Mouse (Mus musculus) adrenal gland, adult 8-10 months (tissue): ENCODE results near the gene Smc5. TPM values are rescaled to one million over a fixed set of nuclear protein-coding genes. Genes with fewer than 3 reads are reported as not detected.

Source experiments
- DNase-seq: peaks from one replicate; pipeline ENCODE4 v3.0.0; 2022
- total RNA-seq, 4 experiments: library from RNA; stranded (reverse); gene quantifications; 2 replicates each; pipeline ENCODE4 v1.2.4; 2022

Smc5 gene
- total RNA-seq, 4 experiments from 2014 or later, result 23.3 to 47.4 (median 32.1) TPM

- DNase-seq, result no peak
Measured at GRCm38 (mm10) chr19:23188986-23189385, 84.7 kb downstream of the Smc5 start.

GRCm38 (mm10) chr19:23187732-23188131 is 86.0 kb downstream of the Smc5 start:
- DNase-seq, result no peak

DNA sequence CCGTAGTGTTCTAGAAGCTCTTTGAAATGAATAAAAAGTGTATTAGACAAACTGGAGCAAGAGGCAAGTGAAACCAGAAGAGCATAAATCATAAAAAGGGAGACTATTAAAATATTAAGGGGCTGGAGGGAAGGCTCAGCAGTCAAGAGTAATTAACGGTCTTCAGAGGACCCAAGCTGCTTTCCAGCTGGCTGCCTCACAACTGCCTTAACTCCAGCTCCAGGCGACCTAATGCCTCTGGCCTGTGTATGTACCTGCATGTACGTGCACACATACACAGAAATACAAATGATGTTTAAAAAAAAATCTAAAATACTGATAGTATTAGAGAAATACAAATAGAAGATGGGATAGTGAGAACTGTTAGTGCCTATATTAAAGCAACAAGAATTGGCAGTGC is 89.6 kb downstream of the Smc5 start:
- no peak for DNase-seq

GRCm38 (mm10) chr19:23183493-23183892 is 90.2 kb downstream of the Smc5 start:
- no peak for DNase-seq

DNA sequence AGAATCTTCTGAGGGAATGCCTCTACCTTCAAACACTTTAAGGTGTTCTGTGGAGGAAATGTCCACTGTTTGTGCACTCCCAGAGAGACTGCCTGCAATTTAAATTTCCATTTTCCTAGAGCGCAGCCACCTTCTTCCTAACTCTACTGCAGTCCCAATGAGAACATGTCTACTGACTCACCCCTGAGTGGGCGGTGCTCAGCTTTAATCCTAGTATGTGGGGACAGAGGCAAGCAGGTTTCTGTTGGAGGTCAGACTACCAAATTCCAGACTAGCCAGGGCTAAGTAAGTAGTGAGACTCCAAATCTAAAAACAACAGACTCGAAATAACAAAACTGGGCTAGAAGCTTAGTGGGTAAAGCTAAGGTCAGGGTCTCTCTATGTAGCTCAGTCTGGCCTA is 95.2 kb downstream of the Smc5 start:
- DNase-seq, result no peak

- no peak for DNase-seq
Measured at GRCm38 (mm10) chr19:23175511-23175910, 98.2 kb downstream of the Smc5 start.

DNA sequence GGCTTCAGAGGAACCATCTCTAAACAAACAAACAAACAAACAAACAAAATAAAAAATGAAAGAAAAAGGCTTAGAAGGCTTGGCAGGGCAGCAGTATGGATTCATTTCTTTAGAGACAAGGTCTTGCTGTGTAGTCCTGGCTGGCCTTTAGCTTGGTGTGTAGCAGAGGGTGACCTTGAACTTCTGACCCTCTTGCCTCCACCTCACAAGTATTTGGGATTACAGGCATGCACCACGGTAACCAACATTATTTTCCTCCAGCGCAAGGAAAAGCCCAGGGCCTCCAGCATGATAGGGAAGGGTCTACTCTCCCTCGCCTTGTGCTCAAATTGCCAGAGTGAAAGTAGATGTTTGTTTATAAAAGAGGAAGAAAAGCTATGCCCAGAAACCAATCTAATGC is 98.6 kb downstream of the Smc5 start:
- no peak for DNase-seq

DNA sequence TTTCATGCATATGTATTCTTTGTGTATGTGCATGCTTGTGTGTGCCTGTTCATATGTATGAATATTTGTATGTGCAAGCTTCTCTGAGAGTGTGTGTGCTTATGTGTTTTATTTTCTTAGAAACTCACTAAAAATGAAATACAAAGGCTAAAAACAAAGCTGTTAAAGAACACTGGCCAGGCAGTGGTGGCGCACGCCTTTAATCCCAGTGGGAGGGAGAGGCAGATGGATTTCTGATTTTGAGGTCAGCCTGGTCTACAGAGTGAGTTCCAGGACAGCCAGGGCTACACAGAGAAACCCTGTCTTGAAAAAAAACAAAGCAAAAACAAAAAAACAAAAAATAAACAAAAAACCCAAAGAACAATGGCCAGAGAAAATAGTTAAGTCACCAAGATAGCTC is 102.6 kb downstream of the Smc5 start:
- no peak for DNase-seq

GRCm38 (mm10) chr19:23170476-23170875 is 103.2 kb downstream of the Smc5 start:
- DNase-seq, result no peak

GRCm38 (mm10) chr19:23169659-23170050 is 104.0 kb downstream of the Smc5 start:
- no peak for DNase-seq

DNA sequence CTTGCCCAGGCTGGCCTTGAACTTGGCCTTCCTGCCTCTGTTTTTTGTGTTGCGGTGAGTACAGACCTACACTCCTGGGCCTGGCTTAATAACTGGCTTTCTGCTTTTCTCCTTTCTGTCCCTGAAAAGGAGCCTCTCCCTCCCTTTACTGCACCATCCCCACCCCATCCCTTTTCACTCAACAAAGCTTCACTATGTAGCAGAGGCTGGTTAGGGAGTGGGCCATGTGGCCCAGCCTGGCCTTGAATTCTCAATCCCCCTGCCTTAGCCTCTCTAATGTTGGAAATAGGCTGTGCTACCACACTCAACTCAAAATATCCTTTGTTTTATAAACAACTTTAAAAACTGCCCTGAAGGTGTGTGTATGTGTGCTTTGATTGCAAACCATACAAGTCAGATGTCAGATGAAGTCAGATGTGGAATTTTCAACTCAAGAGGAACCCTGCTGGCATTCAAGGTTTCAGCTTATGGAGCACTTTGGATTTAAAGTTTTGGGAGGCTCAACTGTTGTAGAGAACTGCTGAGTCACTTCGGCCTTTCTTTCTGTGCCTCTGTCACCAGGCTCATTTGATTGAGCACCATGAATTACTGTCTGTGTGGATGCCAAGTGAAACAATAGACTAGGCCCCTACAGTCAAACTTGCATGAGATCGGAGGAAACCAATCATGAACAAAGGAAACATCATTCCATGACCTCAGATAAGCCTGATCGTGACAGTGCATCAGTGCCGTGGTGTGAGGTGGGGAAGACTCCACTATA is 104.6 kb downstream of the Smc5 start:
- DNase-seq, result no peak

GRCm38 (mm10) chr19:23166550-23167284 is 107.0 kb downstream of the Smc5 start:
- no peak for DNase-seq

GRCm38 (mm10) chr19:23164651-23165240 is 109.0 kb downstream of the Smc5 start:
- DNase-seq, result no peak

DNA sequence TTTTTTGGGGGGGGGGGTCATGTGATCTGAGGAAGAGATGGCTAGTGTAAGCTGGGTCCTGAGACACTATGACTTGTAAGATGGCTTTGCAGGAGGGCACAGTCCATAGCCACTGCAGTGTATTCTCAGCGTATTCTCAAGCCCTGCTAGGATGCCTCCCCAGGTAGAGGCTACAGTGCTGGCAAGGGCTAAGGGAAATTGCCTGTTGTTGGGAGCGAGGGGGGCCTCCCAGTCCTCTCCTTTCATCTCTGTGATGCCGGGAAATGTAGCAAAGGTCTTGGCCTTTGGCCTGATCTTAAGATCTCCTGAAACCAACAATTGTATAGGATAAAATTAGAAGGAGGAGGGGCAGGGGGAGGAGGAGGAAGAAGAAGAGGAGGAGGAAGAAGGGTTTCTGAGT is 110.3 kb downstream of the Smc5 start:
- DNase-seq, result no peak

GRCm38 (mm10) chr19:23162877-23163276 is 110.8 kb downstream of the Smc5 start:
- no peak for DNase-seq

DNA sequence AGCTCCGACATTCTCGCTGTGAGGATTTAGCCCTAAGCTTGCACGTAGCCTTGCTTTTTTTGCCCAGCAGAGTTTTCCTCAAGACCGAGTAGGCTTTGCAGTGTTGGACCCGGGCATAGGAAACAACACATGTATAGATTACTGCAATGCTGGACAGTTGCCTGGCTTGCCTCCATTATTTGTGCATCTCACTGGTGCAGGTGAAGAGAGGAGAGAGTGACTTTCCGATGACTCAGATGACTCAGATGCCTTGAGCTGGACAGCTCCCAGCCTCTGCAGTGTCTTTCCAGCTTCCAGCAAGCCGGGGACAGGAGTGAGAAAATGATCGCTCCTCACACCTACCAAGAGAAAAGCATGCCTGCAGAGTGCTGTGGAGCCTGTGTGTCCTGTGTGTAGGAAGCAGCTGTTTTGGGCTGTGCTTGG is 111.3 kb downstream of the Smc5 start:
- no peak for DNase-seq

GRCm38 (mm10) chr19:23159780-23160395 is 113.8 kb downstream of the Smc5 start:
- no peak for DNase-seq

Other genes starting within 250 kb of the Smc5 start
- gene Klf9, start 132.7 kb downstream of the Smc5 start, total RNA-seq, result 10 to 100 TPM; 57.6 to 89.0 (median 71.0) TPM
- 1 to 10 TPM; 2.4 to 3.5 (median 3.0) TPM for gene Mamdc2, start 174.5 kb upstream of the Smc5 start, total RNA-seq